Mouse (Mus musculus): ENCODE measurements around the gene Golga5.

The Golga5 gene

DNA sequence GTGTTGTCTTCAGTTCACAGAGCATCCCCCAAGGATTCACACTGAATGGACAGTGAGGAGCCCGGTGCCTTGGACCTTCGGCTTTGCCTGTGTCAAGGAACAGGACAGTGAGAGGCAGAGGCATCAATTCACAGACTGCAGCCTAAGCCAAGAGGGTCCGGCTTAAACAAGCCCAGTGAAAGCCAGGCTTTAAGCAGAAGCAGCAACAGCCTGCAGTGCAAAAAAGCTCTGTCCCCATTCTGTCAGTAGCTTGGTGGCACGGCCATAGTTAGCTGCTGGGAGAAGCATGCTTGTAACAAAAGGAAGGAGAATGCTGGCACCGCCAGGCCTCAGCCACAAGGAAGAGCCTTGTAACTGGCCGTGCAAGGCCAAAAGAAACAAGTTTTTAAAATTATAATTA lies 45.2 kb downstream of the Golga5 start:
- DNase-seq (ENCODE audit: low spot score) = no peak

DNA sequence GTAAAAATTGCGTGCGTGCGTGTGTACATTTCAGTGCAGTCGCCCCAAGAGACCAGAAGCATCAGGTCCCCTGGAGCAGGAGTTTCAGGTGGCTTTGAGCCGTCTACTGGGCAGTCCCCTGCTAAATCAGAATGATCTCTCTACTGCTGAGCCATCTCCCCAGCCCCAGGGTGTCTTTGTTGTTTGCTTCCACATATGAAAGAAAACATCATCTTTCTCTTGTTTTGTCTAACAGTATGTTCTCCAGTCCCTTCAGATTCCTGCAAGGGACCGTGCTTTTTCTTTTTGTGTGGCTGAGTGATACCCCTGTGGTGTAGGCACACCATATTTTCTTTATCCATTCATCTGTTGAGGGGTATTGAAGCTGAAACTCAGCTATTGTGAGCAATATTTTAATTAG lies 45.8 kb downstream of the Golga5 start:
- no peak for DNase-seq (ENCODE audit: low spot score)

DNA sequence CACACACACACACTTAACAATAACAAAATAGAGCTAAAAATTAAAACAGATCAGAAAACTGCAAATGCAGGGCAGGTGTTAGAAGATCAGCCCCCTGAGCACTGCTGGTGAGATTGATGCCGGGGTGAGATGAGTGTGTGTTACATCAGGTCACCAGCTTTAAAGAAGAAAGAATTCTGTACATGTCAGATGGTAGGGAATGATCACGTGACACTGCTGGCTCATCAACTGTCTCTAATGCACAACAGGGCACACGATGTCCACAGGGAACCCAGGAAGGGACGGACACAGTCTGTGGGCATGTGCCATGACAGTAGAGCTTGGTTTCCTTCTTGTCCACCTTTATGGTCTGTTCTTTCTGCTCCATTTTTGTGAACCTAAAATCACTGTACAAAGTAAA lies 47.2 kb downstream of the Golga5 start:
- DNase-seq (ENCODE audit: low spot score) = no peak

DNA sequence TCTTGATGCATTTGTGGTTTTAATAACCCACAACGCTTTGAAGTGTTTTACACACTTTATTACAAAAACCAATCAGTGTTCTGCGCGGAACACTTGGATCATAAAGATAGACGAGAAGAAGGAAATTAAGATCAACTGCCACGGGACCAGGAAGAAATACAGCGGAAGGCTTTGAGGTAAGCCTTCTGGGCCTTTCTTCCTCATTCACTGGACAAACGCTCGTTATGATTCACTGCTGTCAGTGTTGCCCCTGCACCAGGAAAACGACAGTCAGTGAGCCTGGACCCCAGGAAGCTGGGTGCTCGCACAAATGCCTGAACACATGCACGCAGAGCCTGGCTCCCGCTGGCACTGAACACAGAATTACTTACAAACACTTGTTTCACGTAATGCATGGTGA lies 48.7 kb downstream of the Golga5 start:
- DNase-seq (ENCODE audit: low spot score) = no peak

DNA sequence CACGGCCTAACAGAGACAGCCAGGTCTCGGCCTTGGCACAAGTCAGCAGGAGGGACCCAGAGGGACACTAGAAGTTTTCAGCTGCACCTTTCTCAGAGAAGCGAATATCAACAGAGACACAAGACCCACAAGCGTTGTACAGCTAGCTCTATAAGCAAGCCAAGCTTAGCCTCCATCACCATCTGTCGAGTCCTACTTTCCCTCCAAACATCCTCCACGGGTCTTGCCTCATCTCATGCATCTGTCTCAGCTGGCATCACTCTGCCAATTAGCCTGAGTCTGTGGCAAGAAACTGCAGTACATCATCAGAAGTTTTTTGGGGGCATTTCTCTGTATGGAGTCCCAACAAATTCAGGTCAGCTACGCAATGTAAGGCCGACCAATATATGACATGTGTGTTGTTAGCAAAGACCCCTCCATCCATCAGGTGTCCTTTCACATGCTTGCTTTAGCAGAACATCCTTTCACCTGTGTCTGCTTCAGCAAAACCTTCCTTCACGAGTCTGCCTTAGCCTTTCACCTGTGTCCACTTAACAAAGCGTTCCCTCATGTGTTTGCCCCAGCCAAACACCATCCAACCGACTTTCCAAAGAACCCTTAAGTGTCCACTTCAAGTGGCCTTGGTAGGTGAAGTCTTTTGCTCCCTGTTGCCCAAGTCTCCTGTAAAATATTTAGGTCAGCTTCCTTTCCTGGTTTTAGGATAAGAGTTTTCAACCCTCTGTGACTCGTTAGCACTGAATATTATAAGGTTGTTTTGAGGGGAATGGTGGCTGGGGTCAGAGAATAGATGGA lies 51.2 kb downstream of the Golga5 start:
- DNase-seq (ENCODE audit: low spot score) = no peak

DNA sequence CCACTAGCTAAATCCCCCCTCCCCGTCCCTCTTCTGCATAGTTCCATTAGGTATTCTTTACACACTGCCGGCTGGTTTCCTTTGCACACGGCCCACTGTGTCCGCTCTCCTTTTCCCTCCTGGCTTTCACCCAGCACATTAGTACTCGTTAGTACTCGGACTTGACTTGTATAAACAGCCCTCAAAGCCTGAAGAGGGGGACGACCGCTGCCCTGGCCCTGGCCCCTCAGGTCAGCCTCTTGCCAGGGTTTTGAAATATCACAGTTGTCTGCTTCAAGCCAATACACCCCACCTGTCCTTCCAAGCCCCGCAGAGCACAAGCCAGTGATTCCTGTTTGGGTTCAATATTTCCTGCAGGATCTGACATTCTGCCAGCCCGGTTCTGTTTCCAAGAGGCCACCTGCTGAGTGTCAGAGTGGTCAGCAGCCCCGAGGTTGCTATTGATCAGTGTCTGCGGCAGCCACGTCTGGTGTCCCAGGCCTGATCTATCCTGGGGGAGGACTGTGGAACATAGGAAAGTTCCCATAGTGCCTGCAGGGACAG lies 52.9 kb downstream of the Golga5 start:
- no peak for DNase-seq (ENCODE audit: low spot score)

DNA sequence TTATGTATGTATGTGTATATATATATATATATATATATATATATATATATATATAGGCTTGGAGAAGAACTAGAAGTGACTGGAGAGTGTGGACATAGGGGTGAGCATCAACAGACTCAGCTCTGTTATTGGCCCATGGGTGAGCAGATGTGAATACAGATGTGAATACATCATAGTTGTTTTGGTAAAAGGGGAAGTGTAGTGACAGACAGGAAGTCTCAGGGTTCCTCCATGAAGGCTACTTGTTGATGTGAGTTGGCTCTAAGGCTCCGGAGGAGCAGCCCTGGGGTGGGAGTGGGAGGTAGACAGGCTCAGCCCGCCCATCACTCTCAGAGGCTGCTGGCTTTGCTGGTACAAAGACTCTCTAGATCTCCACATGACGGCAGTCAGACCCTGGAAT lies 55.3 kb downstream of the Golga5 start:
- DNase-seq (ENCODE audit: low spot score) = no peak

DNA sequence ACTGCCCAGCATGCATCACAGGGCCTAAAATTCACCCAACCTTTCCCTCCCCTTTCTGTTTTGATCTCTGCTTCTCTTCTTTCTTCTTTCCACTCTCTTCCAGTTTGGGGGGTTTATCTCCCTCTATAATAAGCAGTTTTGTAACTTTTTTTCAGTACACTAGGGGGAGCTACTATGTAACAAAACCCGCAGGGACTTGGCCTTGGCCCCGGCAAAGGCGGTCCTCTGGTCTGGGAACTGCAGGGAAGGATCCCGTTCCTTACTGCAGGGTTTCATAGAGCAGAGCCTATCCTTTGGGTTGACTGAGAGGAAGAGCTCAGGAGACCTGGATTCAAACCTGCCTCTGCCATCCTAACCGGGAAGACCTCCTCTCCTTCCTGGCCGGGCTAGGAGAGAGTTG lies 55.8 kb downstream of the Golga5 start:
- DNase-seq (ENCODE audit: low spot score) = no peak

DNA sequence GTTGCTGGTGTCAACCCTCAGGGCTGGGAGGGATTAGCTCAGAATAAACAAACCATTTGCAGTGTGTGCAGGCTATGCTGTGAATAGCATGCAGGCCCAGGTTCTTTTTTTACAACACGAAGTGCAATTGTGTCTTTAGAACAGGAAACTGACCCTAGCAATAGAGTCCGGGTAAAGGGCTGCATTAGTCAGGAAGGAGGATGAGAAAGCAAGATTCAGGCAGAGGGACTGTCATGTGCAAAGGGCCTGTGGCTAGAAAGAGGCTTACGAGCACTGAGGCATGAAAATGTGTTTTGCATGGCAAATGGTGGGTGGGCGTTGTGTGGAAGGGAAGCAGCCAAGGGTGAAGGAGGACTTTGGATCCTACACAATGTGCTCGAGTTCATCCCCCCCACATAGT lies 59.1 kb downstream of the Golga5 start:
- DNase-seq (ENCODE audit: low spot score) = no peak

DNA sequence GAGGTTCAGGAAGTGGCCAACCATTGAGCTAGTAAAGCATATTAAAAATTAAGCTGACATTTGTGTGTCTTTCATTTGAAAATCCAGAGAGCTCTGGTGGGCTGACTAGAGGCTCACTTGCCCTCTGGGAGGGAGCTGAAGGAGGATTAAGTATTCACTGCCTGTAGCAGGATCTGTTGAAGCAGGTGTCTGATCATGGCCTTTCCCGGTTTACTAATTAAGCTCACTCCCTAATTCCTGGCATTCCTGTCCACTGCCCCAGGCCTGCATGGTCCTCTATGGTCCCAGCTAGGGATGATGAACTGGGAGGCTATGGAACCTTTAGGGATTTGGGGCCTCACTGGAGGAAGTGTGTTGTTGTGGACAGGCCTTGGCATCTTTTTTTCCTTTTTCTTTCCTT lies 66.9 kb downstream of the Golga5 start:
- no peak for DNase-seq (ENCODE audit: low spot score)

DNA sequence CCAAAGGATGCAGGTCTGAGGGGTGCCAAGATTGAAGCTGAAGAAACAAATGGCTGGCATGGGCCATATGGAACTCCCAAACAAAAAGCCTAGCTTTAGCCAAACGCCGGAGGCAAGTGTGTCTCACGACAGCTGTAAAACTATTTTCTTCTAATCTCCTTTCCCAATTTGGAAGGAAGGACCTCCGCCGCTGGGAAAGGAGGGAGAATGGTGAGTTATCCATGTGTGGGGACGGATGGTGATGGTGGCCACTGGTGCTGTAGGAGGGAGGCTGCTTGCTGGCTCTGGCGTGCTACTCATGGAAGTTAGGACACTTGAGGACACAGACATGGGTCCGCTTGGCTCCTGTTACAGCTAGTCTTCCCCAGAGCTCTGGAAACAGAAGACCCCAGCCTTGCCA lies 71.3 kb downstream of the Golga5 start:
- DNase-seq (ENCODE audit: low spot score) = no peak

DNA sequence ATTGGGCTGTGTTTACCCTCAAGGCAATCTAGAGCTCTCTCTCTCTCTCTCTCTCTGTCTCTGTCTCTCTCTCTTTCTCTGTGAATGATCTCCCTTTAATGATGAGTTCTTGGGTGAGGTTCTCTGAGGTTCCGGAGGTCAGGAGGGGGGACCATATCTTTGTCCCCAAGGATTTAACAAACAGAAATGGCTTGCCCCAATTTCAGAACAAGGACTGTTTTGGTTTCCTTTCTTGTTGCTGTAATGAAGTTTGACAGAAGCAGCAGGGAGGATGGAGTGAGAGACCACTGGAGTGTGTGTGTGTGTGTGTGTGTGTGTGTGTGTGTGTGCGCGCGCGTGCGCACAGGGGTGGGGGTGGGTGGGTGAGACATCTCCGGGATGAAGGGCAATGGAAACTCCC lies 72.2 kb downstream of the Golga5 start:
- DNase-seq (ENCODE audit: low spot score) = no peak

DNA sequence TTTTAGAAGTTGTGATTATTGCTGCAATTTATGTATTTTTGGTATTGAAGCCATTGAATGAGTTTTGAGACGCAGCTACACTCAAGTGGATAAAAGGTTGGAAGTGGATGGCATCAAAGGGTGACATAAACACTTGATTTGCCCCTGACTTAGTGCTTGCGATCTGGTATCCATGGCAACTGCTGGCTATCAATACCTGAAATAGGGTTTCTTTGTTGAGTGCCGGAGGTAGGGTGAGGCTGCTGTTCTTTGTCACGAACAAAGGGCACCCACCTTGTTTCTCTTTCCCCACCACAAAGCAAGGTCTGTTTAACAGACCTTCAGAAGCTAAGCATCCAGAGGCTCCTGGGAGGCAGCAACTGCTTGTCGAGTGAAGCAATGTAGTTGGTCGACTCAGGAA lies 76.2 kb downstream of the Golga5 start:
- no peak for DNase-seq (ENCODE audit: low spot score)
